Mouse (Mus musculus) megakaryocyte, embryonic 14.5 days (primary cell): ENCODE data around the gene Polr2e.

ENCODE experiments used
- FLI1 ChIP-seq: IDR thresholded peaks from 2 replicates; pipeline ENCODE4 v1.6.1; 2012; ENCODE audit warnings: low read length, inconsistent platforms, mixed read lengths
- GATA1 ChIP-seq: IDR thresholded peaks from 3 replicates; pipeline ENCODE4 v1.6.1; 2012; ENCODE audit warnings: mixed read lengths, low read length, inconsistent platforms, borderline replicate concordance

- no peak for TF ChIP-seq GATA1
- TF ChIP-seq FLI1, result no peak
Observed at GRCm38 (mm10) chr10:80035148-80035547, 4.4 kb downstream of the Polr2e start.
